Mouse (Mus musculus): ENCODE measurements around the gene Atxn7.

DNA sequence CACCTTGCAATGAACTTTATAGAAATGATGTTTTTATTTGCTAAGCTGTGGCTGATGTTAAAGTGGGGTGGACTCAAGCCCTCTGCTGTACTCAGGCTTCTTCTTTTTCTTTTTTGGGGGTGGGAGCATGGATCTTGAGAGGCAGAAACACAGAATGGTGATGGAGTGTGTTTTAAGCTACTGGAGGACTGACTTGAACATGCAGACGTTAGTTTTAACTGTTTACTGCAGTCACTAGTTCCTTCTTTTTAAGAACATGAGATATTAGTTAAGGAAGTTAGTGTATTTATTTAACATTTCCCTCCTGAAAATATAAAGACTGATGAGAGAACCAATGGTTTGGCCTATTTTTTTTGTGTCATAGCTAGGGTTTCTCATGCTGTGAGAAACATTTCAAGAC, 2.3 kb downstream of the Atxn7 start:
- TF ChIP-seq CTCF (IDR thresholded peaks at IDR 0.05; ENCODE audit: low read depth, low read length) (no peak), POLR2AphosphoS5 (IDR thresholded peaks at IDR 0.05; ENCODE audit: insufficient replicate concordance, low read depth, low read length) (no peak), TAL1 (conservative IDR thresholded peaks at IDR 0.05; ENCODE audit: low read depth, low read length) (no peak), GATA1 (IDR thresholded peaks at IDR 0.05; ENCODE audit: borderline replicate concordance, low read length) (no peak)

Data from G1E (cell line).